Mouse (Mus musculus): ENCODE measurements around the gene Lag3.
"Not testable (repeated sequence)": the region's sequence is repeated elsewhere in the genome, so short reads cannot be mapped to it uniquely, and the experiment has no call there.

Lag3 gene

GRCm38 (mm10) chr6:124900801-124901480 is 10.6 kb downstream of the Lag3 start:
- peak; percentile 63 for DNase-seq (ENCODE audit: low read depth, low spot score)

- DNase-seq (ENCODE audit: low read depth, low spot score), result peak; percentile 51
These were observed 11.3 kb downstream of the Lag3 start for GRCm38 (mm10) chr6:124900056-124900800.

GRCm38 (mm10) chr6:124898359-124898758 is 13.1 kb downstream of the Lag3 start:
- no peak for DNase-seq (ENCODE audit: low read depth, low spot score)

GRCm38 (mm10) chr6:124894113-124894512 is 17.4 kb downstream of the Lag3 start:
- not testable (repeated sequence) for DNase-seq (ENCODE audit: low read depth, low spot score)

GRCm38 (mm10) chr6:124890997-124891396 is 20.5 kb downstream of the Lag3 start:
- DNase-seq (ENCODE audit: low read depth, low spot score), result no peak

GRCm38 (mm10) chr6:124888555-124889125 is 22.9 kb downstream of the Lag3 start:
- no peak for DNase-seq (ENCODE audit: low read depth, low spot score)

- DNase-seq (ENCODE audit: low read depth, low spot score), result no peak
These were observed 23.5 kb downstream of the Lag3 start, which contains the start of gene Cd4 for GRCm38 (mm10) chr6:124887986-124888385. Gene Cd4 (minus strand): TSS chr6:124888221.

GRCm38 (mm10) chr6:124885956-124886381 is 25.5 kb downstream of the Lag3 start:
- DNase-seq (ENCODE audit: low read depth, low spot score), result no peak

GRCm38 (mm10) chr6:124884714-124885500 is 26.6 kb downstream of the Lag3 start:
- peak; percentile 76 for DNase-seq (ENCODE audit: low read depth, low spot score)

- DNase-seq (ENCODE audit: low read depth, low spot score), result no peak
These were observed 28.2 kb downstream of the Lag3 start for GRCm38 (mm10) chr6:124883351-124883750.

GRCm38 (mm10) chr6:124881821-124882220 is 29.7 kb downstream of the Lag3 start:
- DNase-seq (ENCODE audit: low read depth, low spot score), result no peak

- DNase-seq (ENCODE audit: low read depth, low spot score), result no peak
These were observed 32.1 kb downstream of the Lag3 start for GRCm38 (mm10) chr6:124879390-124879789.

GRCm38 (mm10) chr6:124874348-124874747 is 37.2 kb downstream of the Lag3 start:
- DNase-seq (ENCODE audit: low read depth, low spot score), result no peak

- DNase-seq (ENCODE audit: low read depth, low spot score), result no peak
These were observed 44.9 kb downstream of the Lag3 start for GRCm38 (mm10) chr6:124866560-124866959.

- no peak for DNase-seq (ENCODE audit: low read depth, low spot score)
These were observed 45.6 kb downstream of the Lag3 start for GRCm38 (mm10) chr6:124865766-124866362.

- peak; percentile 92 for DNase-seq (ENCODE audit: low read depth, low spot score)
These were observed 47.7 kb downstream of the Lag3 start, which contains the start of gene Gpr162 for GRCm38 (mm10) chr6:124863658-124864298. Gene Gpr162 (minus strand): TSS chr6:124863983.

- DNase-seq (ENCODE audit: low read depth, low spot score), result peak; percentile 59
These were observed 48.3 kb downstream of the Lag3 start for GRCm38 (mm10) chr6:124863125-124863657.

- DNase-seq (ENCODE audit: low read depth, low spot score), result peak; percentile 81
These were observed 48.9 kb downstream of the Lag3 start for GRCm38 (mm10) chr6:124862406-124863124.

- DNase-seq (ENCODE audit: low read depth, low spot score), result no peak
These were observed 49.7 kb downstream of the Lag3 start for GRCm38 (mm10) chr6:124861802-124862201.

- DNase-seq (ENCODE audit: low read depth, low spot score), result no peak
These were observed 50.2 kb downstream of the Lag3 start for GRCm38 (mm10) chr6:124861266-124861665.

Measured in brain, adult 2 months (tissue).